In genomic region chr16:76200268-76200667, GRCm38 (mm10) we compare ENCODE assay signal across 9 mouse cellular contexts.
DNase-seq lines count a peak whose midpoint lies in the region; ATAC-seq and TF ChIP-seq lines count a peak whose summit lies in the region.
"Had no signal": no experiment of that assay in that cellular context is flagged by ENCODE, and none has a peak within 500 bp of the region (broad histone marks: within the 10 kb centered on the region; RNA-seq: fewer than 3 reads in every experiment).

No protein-coding gene starts in this region.

- in situ Hi-C loops in Patski (cut with MboI; ENCODE audit: low pct_unique_long_range_greater_than_20kb) = no loop called here

- peak; percentile 54 to 68 for DNase-seq in cerebellum, postnatal 14 days
- DNase-seq in cerebellum, adult 9-11 months = no peak
- DNase-seq in left cerebral cortex, adult 18-20 months (ENCODE audit: low spot score in 2 of 2) = peak; percentile 20 to 24
- DNase-seq in left cerebral cortex, postnatal 36 days (ENCODE audit: low spot score in 2 of 2) = no peak
- DNase-seq in Patski (ENCODE audit: low read depth, low spot score) = no peak
- peak; percentile 25 to 66 for DNase-seq in kidney, postnatal 36 days
- peak; percentile 46 for DNase-seq in thymus, postnatal 0 days (ENCODE audit: low spot score)
- DNase-seq in gastrocnemius, postnatal 36 days = no peak

- TF ChIP-seq CTCF in Patski (IDR thresholded peaks at IDR 0.05) = peak; percentile 47

- no peaks in the 10 kb centered on the region for H3K27me3 ChIP-seq in Patski
- H3K27me3 ChIP-seq: limb, embryonic 12.5 days had no signal

- intact Hi-C loops in left cerebral cortex, postnatal 36 days (cut with DNase I) = loop anchor here (5.0 kb wide), 1 partner anchor 172 kb away; the partner anchor contains the start of gene Nrip1
- intact Hi-C loops in gastrocnemius, postnatal 36 days (cut with DNase I) = loop anchor here (10.0 kb wide), 3 partner anchors 565 to 665 kb away; no protein-coding TSS in a partner anchor

- CTCF ChIA-PET in Patski (lab: Charles Lee) = no interaction called here

- POLR2A ChIA-PET in Patski (lab: Charles Lee) = no interaction called here

- no peak for ATAC-seq in Patski

Comparison
In these comparisons a context has a peak if more than half of its experiments do, and no peak if none do; other contexts are left out.
1. DNase-seq: peak in cerebellum, postnatal 14 days (2 of 2), left cerebral cortex, adult 18-20 months (2 of 2), kidney, postnatal 36 days (2 of 2) and thymus, postnatal 0 days (single experiment); none in cerebellum, adult 9-11 months (single experiment), left cerebral cortex, postnatal 36 days (0 of 2), Patski (single experiment) and gastrocnemius, postnatal 36 days (0 of 2).